Mouse (Mus musculus) stomach, embryonic 16.5 days (tissue): ENCODE measurements at regions not wholly inside any gene's neighbourhood (a gene's known extent, or its start where the extent isn't known, plus 50 kb on each side); places are given as distances from the start of the nearest gene placed in this dataset.

ENCODE experiments used
- ATAC-seq: fragments of 200-750 bp; cut with Nextera tagmentation; 2 replicates; pipeline ENCODE4 v1.8.0; 2017; ENCODE audit warnings: moderate number of reproducible peaks, moderate TSS enrichment; ENCODE audit not compliant: insufficient read depth, low FRiP score
- H3K27ac ChIP-seq: fragments of 300-500 bp; sonication (generic); 2 replicates; pipeline ENCODE4 v1.5.1; 2014; ENCODE audit warnings: low read length
- H3K27me3 ChIP-seq: fragments of 300-500 bp; sonication (generic); 2 replicates; pipeline ENCODE4 v1.6.1; 2014; ENCODE audit warnings: low read length, control low read depth, mixed read lengths; ENCODE audit not compliant: control insufficient read depth, insufficient read depth
- H3K36me3 ChIP-seq: fragments of 300-500 bp; sonication (generic); 2 replicates; pipeline ENCODE4 v1.6.1; 2014; ENCODE audit warnings: low read length; ENCODE audit not compliant: control insufficient read depth, insufficient read depth
- H3K4me1 ChIP-seq: fragments of 300-500 bp; sonication (generic); 2 replicates; pipeline ENCODE4 v1.6.1; 2014; ENCODE audit warnings: low read length, control low read depth, mixed read lengths; ENCODE audit not compliant: control insufficient read depth, insufficient read depth
- H3K4me2 ChIP-seq: fragments of 300-500 bp; sonication (generic); 2 replicates; pipeline ENCODE4 v1.6.1; 2014; ENCODE audit warnings: low read depth, low read length, mixed read lengths
- H3K4me3 ChIP-seq: fragments of 300-500 bp; sonication (generic); replicated peaks from 2 replicates; pipeline ENCODE4 v1.5.1; 2014; ENCODE audit warnings: mild to moderate bottlenecking, low read length
- H3K9ac ChIP-seq: fragments of 300-500 bp; sonication (generic); 2 replicates; pipeline ENCODE4 v1.6.1; 2014; ENCODE audit warnings: low read length
- H3K9me3 ChIP-seq: fragments of 300-500 bp; sonication (generic); replicated peaks from 2 replicates; pipeline ENCODE4 v1.6.1; 2016; ENCODE audit warnings: low read length, control low read depth; ENCODE audit not compliant: control insufficient read depth
- WGBS: fragments of 180-500 bp; shearing (Covaris S2); extraction: QIAGEN DNeasy Blood & Tissue Kit; methylation state at CpG from one replicate; pipeline ENCODE4 v1.1.7; 2014; 5-methylcytosine and 5-hydroxymethylcytosine counted together

DNA sequence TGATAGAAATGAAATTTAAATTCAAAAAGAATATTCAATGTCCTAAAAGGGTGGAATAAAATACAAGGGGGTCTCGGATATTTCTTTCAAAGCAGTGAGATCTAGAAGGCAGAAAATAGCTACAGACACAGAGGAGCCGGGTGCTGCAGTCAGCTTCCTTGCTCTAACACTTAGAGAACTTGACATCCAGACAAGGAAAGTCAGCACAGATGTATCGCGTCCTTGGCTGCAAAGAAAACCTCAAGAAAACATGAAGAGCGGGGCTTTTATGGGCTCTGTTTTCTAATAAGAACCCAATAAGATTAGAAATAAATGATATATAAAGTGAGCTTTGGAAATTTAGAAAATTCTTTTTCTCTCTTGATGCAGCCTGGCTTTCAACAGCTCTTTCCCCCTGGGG lies 53.1 kb upstream of the Glis3 start:
- Histone ChIP-seq H3K27me3 (no peaks in the 10 kb centered on the region), H3K36me3 (no peaks in the 10 kb centered on the region), H3K4me3 (no peak overlapping the region), H3K9me3 (no peaks in the 10 kb centered on the region), H3K4me2 (no peak overlapping the region), H3K27ac (no peak overlapping the region), H3K4me1 (no peaks in the 10 kb centered on the region), H3K9ac (no peak overlapping the region)
- no peak for ATAC-seq
- WGBS = 64% methylated on average over 5 of the region's 5 CpGs

DNA sequence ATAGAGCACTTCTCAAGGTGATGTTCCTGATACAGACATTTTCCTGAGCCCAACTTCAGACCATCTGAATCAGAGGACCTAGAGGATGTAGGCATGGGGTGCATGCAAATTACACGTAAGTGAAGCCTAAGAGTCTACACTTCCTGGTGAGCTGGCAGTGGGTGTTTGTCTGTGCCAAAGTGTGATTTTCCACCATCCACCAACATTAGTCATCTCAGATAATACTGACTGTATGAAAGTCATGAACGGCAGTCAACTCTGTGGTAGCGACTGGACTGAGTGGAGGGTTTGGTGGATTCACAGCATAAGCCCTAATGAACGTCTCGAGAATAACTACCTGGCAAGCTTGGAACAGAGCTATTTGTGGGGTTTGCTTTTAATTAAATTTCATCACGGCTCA lies 53.9 kb upstream of the Glis3 start:
- 86% methylated on average over 6 of the region's 6 CpGs for WGBS
- no peak for ATAC-seq

DNA sequence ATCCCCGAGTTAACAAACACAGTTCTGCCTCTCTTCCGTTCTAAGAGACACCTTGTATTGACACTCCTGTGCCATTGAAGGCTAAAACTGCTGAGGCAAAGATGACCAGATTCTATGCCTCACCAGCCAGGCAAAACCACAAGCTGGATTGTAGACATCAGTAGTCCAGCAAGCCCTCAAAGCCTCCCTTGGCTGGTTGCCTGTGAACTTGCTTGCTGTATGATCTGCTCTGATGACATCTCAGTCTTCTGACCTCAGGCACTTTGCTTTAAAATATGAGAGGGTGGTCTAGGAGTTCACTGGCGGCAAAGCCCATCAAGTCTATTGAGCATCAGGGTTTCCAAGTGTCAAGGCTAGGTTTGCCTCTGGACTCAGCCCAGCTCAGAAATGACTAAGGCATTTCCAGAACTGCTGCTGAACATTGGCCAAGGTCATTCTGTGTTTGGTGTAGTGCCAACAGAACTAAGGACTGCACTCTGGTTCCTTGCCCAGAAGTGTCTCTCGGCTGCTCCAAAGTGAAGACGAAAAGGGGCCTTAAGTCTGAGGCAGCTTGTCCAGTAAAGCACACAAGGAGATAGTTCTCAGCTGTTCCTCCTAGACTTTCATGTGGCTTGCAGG lies 63.4 kb upstream of the Glis3 start:
- Histone ChIP-seq H3K4me3 (no peak overlapping the region), H3K27me3 (no peaks in the 10 kb centered on the region), H3K36me3 (no peaks in the 10 kb centered on the region), H3K9me3 (no peaks in the 10 kb centered on the region), H3K4me2 (no peak overlapping the region), H3K27ac (0 out of 2 replicates have a peak overlapping the region, but pooled peaks have one; percentile 1), H3K4me1 (peaks cover 11% of the 10 kb centered on the region), H3K9ac (no peak overlapping the region)
- peak; percentile 86 for ATAC-seq
- 57% methylated on average over 5 of the region's 5 CpGs for WGBS

More for the DNA sequence above, 53.9 kb upstream of the Glis3 start:
- no peaks in the 10 kb centered on the region for H3K9me3 ChIP-seq
- no peak overlapping the region for H3K9ac ChIP-seq
- H3K27ac ChIP-seq = no peak overlapping the region
- H3K4me1 ChIP-seq = no peaks in the 10 kb centered on the region
- no peaks in the 10 kb centered on the region for H3K27me3 ChIP-seq
- no peak overlapping the region for H3K4me3 ChIP-seq
- H3K4me2 ChIP-seq = no peak overlapping the region
- H3K36me3 ChIP-seq = no peaks in the 10 kb centered on the region

DNA sequence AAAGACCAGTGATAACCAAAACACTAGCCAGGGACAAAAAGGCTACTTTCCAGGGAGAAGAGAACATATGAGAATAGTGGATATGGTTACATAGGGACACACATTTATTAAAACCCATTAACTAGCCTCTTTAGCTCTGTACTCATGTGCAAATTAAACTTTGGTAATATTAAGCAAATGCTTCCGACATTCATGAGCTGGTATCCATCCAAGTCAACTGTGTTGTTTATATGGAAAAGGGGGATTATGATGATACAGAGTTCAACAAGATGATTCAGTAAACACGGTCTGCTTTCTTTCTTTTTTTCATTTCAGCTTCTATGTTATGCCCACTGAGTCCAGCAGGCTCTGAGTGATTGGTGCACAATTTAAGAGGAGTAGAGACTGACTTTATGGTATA lies 65.2 kb upstream of the Glis3 start:
- Histone ChIP-seq H3K27ac (no peak overlapping the region), H3K27me3 (no peaks in the 10 kb centered on the region), H3K36me3 (no peaks in the 10 kb centered on the region), H3K4me3 (no peak overlapping the region), H3K4me1 (peaks cover 11% of the 10 kb centered on the region), H3K4me2 (no peak overlapping the region), H3K9ac (no peak overlapping the region), H3K9me3 (no peaks in the 10 kb centered on the region)
- 60% methylated on average over 2 of the region's 2 CpGs for WGBS
- ATAC-seq = no peak

DNA sequence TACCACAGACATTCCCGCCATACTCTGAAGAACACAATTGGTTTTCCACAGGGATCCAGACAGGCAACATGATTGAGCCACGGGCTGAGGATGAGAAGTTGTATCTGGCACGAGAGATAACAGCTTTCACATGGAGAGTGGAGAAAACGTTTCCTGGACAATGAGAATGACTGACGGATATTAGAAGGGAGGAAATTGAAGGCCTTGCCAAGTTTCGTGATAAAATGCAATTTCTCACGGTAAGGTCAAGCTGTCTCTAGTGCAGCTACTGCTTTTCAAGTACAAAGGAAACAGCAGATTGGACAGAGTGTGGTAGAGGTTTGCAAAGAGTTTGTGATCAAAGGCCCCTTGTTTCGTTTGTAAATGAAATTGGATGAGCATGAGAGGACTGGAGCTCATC lies 65.7 kb upstream of the Glis3 start:
- no peak for ATAC-seq

DNA sequence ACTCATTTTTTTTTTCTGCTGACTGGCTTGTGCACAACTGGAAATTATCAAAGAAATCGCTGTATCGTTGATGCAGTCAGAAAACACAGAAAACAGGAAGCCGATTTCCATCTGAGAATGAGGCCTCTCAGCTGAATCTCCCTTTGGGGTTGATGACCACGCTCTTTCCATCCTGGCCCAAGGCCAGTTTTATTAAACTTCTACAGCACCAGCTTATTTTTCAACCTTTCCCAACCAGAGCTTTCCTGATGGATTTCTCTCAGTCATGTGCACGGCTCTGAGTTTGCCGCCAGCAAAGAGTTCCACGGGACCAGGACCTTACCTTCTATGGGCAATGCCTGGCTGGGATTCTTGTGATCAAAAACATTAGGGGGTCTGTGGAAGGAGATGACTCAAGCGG lies 71.2 kb upstream of the Glis3 start:
- no peak overlapping the region for H3K4me2 ChIP-seq
- WGBS = 70% methylated on average over 8 of the region's 8 CpGs

More for the DNA sequence above, 65.7 kb upstream of the Glis3 start:
- H3K4me1 ChIP-seq = peaks cover 11% of the 10 kb centered on the region
- WGBS = 40% methylated on average over 8 of the region's 8 CpGs
- no peaks in the 10 kb centered on the region for H3K9me3 ChIP-seq
- H3K9ac ChIP-seq = no peak overlapping the region
- no peaks in the 10 kb centered on the region for H3K36me3 ChIP-seq
- no peaks in the 10 kb centered on the region for H3K27me3 ChIP-seq
- H3K4me2 ChIP-seq = no peak overlapping the region
- H3K27ac ChIP-seq = no peak overlapping the region
- H3K4me3 ChIP-seq = no peak overlapping the region

DNA sequence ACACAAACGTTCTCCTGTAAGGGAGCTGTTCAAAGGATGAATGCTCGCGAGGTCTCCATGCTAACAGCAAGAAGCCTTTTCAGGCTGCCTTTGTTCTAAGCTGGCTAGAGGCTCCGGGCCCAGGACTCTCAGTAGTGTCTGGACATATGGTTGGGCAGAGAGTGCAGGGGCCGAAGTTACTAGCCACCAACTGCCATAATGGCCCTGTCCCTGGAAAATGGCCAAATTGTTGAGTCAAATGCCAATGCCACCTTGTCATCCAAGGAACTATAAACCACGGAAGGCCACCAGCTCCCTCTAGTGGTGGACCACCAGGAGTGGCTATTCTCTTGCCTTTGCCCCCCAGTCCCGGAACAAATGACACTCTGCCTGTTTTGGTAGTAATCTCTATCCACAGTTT lies 76.0 kb upstream of the Slc1a1 start:
- ATAC-seq = no peak
- Histone ChIP-seq H3K9ac (no peak overlapping the region), H3K36me3 (no peaks in the 10 kb centered on the region), H3K27ac (no peak overlapping the region), H3K4me2 (no peak overlapping the region), H3K9me3 (no peaks in the 10 kb centered on the region), H3K4me1 (no peaks in the 10 kb centered on the region), H3K4me3 (no peak overlapping the region), H3K27me3 (no peaks in the 10 kb centered on the region)
- WGBS = 47% methylated on average over 7 of the region's 7 CpGs

More for the DNA sequence above, 71.2 kb upstream of the Glis3 start:
- Histone ChIP-seq H3K4me1 (no peaks in the 10 kb centered on the region), H3K9me3 (no peaks in the 10 kb centered on the region), H3K27me3 (no peaks in the 10 kb centered on the region), H3K27ac (no peak overlapping the region), H3K4me3 (no peak overlapping the region), H3K9ac (no peak overlapping the region), H3K36me3 (no peaks in the 10 kb centered on the region)
- no peak for ATAC-seq

DNA sequence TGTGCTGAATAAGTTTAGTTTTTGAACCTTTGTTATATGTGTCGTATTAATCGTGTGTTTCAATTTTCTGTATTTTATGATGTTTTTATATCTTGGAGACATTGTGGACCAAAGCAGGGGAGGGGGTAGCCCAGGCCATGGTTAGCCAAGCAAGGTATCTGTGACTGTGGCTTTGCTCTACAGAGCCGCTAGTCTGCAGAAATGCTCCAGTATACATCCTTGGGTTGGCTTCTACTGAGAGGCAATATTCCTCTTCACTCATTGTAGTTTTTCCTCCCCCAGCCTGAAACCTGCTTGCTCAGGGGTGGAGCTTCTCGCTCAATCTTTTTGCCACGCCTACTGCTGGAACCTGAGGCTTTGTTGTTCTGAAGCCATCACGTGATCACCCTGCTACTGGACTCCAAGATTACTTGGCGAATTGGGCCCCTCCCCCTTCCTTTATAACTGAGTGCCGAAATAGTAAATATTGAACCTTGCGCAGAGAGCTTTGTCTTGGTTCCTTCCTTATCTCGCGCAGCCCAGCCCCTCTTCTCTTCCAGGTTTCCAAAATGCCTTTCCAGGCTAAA lies 70.0 kb upstream of the Slc1a1 start:
- no peaks in the 10 kb centered on the region; the same call in 1 of the 2 replicates for H3K27me3 ChIP-seq
- no peak overlapping the region for H3K27ac ChIP-seq
- no peaks in the 10 kb centered on the region for H3K9me3 ChIP-seq
- 67% methylated on average over 11 of the region's 11 CpGs for WGBS
- H3K36me3 ChIP-seq = no peaks in the 10 kb centered on the region
- peak; percentile 40; the same call in 1 of the 2 replicates for ATAC-seq
- H3K4me3 ChIP-seq = no peak overlapping the region
- H3K4me1 ChIP-seq = no peaks in the 10 kb centered on the region
- no peak overlapping the region for H3K4me2 ChIP-seq
- no peak overlapping the region for H3K9ac ChIP-seq

DNA sequence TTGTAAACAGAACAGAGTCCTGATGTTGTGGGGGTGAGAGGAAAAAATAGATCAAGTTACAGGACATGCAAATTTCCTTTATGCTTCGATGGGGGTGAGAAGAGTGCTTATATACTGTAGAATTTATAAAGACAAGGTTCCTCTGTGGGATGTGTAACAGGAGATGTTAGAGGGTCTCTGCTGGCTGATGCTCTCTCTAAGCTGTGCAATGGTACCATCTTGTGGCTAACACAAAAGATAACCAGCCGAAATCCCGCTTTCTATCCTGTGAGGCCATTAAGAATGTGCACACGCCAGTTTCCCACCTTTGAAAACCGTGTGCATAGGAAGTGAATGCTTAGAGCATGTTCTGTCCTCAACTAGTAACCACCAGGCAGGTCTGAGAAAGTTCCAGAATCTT lies 66.6 kb upstream of the Slc1a1 start:
- H3K9ac ChIP-seq = no peak overlapping the region
- H3K4me3 ChIP-seq = no peak overlapping the region
- no peaks in the 10 kb centered on the region; the same call in 1 of the 2 replicates for H3K27me3 ChIP-seq
- no peak for ATAC-seq
- H3K36me3 ChIP-seq = no peaks in the 10 kb centered on the region
- H3K9me3 ChIP-seq = no peaks in the 10 kb centered on the region
- no peak overlapping the region for H3K4me2 ChIP-seq
- WGBS = 31% methylated on average over 5 of the region's 5 CpGs
- no peaks in the 10 kb centered on the region for H3K4me1 ChIP-seq
- no peak overlapping the region for H3K27ac ChIP-seq
